Mouse (Mus musculus) forebrain, embryonic 15.5 days (tissue): Measurements from ENCODE around the gene Tacc3. TPM values are rescaled to one million over a fixed set of nuclear protein-coding genes. Genes with fewer than 3 reads are reported as not detected.

Experiments used
- ATAC-seq: fragments of 200-750 bp; cut with Nextera tagmentation; replicated peaks from 2 replicates; pipeline ENCODE4 v1.8.0; 2017; ENCODE audit warnings: mild to moderate bottlenecking, moderate TSS enrichment, moderate library complexity
- H3K27ac ChIP-seq: fragments of 300-500 bp; sonication (generic); replicated peaks from 2 replicates; pipeline ENCODE4 v1.5.1; 2015; ENCODE audit warnings: mild to moderate bottlenecking, inconsistent platforms
- H3K27me3 ChIP-seq: fragments of 300-500 bp; sonication (generic); 2 replicates; pipeline ENCODE4 v1.6.1; 2015; ENCODE audit warnings: inconsistent platforms
- H3K36me3 ChIP-seq: fragments of 300-500 bp; sonication (generic); 2 replicates; pipeline ENCODE4 v1.6.1; 2015; ENCODE audit warnings: mild to moderate bottlenecking, inconsistent platforms
- H3K4me1 ChIP-seq: fragments of 300-500 bp; sonication (generic); 2 replicates; pipeline ENCODE4 v1.6.1; 2015; ENCODE audit warnings: inconsistent platforms
- H3K4me2 ChIP-seq: fragments of 300-500 bp; sonication (generic); replicated peaks from 2 replicates; pipeline ENCODE4 v1.6.1; 2015; ENCODE audit warnings: mild to moderate bottlenecking, inconsistent platforms
- H3K4me3 ChIP-seq: fragments of 300-500 bp; sonication (generic); 2 replicates; pipeline ENCODE4 v1.5.1; 2015; ENCODE audit warnings: mild to moderate bottlenecking, inconsistent platforms
- H3K9ac ChIP-seq: fragments of 300-500 bp; sonication (generic); replicated peaks from 2 replicates; pipeline ENCODE4 v1.6.1; 2015; ENCODE audit warnings: mild to moderate bottlenecking, inconsistent platforms
- H3K9me3 ChIP-seq: fragments of 300-500 bp; sonication (generic); 2 replicates; pipeline ENCODE4 v1.6.1; 2016; ENCODE audit warnings: inconsistent platforms
- WGBS: fragments of 180-500 bp; shearing (Covaris S2); methylation state at CpG from one replicate; pipeline ENCODE4 v1.1.7; 2015; ENCODE audit warnings: mixed read lengths; 5-methylcytosine and 5-hydroxymethylcytosine counted together
- polyA plus RNA-seq: library from polyadenylated mRNA; unstranded; fragments of >200 nt; fragmentation: Nextera tagmentation; extraction: Ambion mirVana; gene quantifications from 2 replicates; pipeline ENCODE4 v1.2.1, GENCODE M21; 2015

Gene Tacc3
- polyA plus RNA-seq: 91.5 and 98.2 TPM in 2 replicates

GRCm38 (mm10) chr5:33657787-33658663 is at the start of gene Tacc3, which contains the start of gene Tmem129:
Gene Tacc3 (plus strand): TSS chr5:33658128.
Gene Tmem129 (minus strand): TSS chr5:33658416.
- H3K4me1 ChIP-seq: peaks cover 43% of the 10 kb centered on the region
- peak within 1 kb of the TSS; percentile 97 for H3K27ac ChIP-seq
- H3K4me2 ChIP-seq: peak within 1 kb of the TSS; percentile 95
- ATAC-seq: peak; percentile 99
- H3K4me3 ChIP-seq: peak within 1 kb of the TSS; percentile 78
- WGBS: 0% methylated on average over 60 of the region's 60 CpGs
- H3K36me3 ChIP-seq: peaks cover 17% of the 10 kb centered on the region
- H3K9ac ChIP-seq: peak within 1 kb of the TSS; percentile 69
- no peaks in the 10 kb centered on the region for H3K9me3 ChIP-seq
- no peaks in the 10 kb centered on the region for H3K27me3 ChIP-seq

GRCm38 (mm10) chr5:33609226-33609625 is 48.7 kb upstream of the Tacc3 start:
- Histone ChIP-seq H3K4me3 (no peak overlapping the region), H3K9me3 (no peaks in the 10 kb centered on the region), H3K9ac (no peak overlapping the region), H3K4me2 (no peak overlapping the region), H3K27me3 (no peaks in the 10 kb centered on the region), H3K36me3 (peaks cover 23% of the 10 kb centered on the region), H3K4me1 (no peaks in the 10 kb centered on the region), H3K27ac (no peak overlapping the region)
- ATAC-seq: no peak
- 90% methylated on average over 1 of the region's 1 CpGs for WGBS

GRCm38 (mm10) chr5:33611795-33612194 is 46.1 kb upstream of the Tacc3 start:
- Histone ChIP-seq H3K4me1 (no peaks in the 10 kb centered on the region), H3K36me3 (peaks cover 25% of the 10 kb centered on the region), H3K9ac (no peak overlapping the region), H3K9me3 (no peaks in the 10 kb centered on the region), H3K4me3 (no peak overlapping the region), H3K27me3 (no peaks in the 10 kb centered on the region), H3K27ac (no peak overlapping the region), H3K4me2 (no peak overlapping the region)
- WGBS: 90% methylated on average over 1 of the region's 1 CpGs
- no peak for ATAC-seq

- no peak for ATAC-seq
- Histone ChIP-seq H3K4me1 (no peaks in the 10 kb centered on the region), H3K27ac (no peak overlapping the region), H3K9me3 (no peaks in the 10 kb centered on the region), H3K4me2 (no peak overlapping the region), H3K9ac (no peak overlapping the region), H3K36me3 (peaks cover 10% of the 10 kb centered on the region; the same call in 1 of the 2 replicates), H3K27me3 (no peaks in the 10 kb centered on the region), H3K4me3 (no peak overlapping the region)
- 86% methylated on average over 6 of the region's 6 CpGs for WGBS
These were observed 43.5 kb upstream of the Tacc3 start for GRCm38 (mm10) chr5:33614391-33614790.

GRCm38 (mm10) chr5:33622671-33623070 is 35.3 kb upstream of the Tacc3 start:
- H3K4me3 ChIP-seq: no peak overlapping the region
- no peak for ATAC-seq
- H3K9me3 ChIP-seq: no peaks in the 10 kb centered on the region
- H3K9ac ChIP-seq: no peak overlapping the region
- 95% methylated on average over 2 of the region's 2 CpGs for WGBS
- H3K27ac ChIP-seq: no peak overlapping the region
- no peaks in the 10 kb centered on the region for H3K27me3 ChIP-seq
- no peaks in the 10 kb centered on the region for H3K4me1 ChIP-seq
- no peak overlapping the region for H3K4me2 ChIP-seq
- H3K36me3 ChIP-seq: no peaks in the 10 kb centered on the region

- no peak overlapping the region for H3K9ac ChIP-seq
- no peaks in the 10 kb centered on the region for H3K36me3 ChIP-seq
- H3K9me3 ChIP-seq: no peaks in the 10 kb centered on the region
- no peak overlapping the region for H3K27ac ChIP-seq
- H3K4me3 ChIP-seq: no peak overlapping the region
- H3K4me2 ChIP-seq: no peak overlapping the region
- 84% methylated on average over 3 of the region's 3 CpGs for WGBS
- H3K4me1 ChIP-seq: peaks cover 11% of the 10 kb centered on the region
- H3K27me3 ChIP-seq: no peaks in the 10 kb centered on the region
- no peak for ATAC-seq
These were observed 34.2 kb upstream of the Tacc3 start for GRCm38 (mm10) chr5:33623766-33624165.

- H3K9ac ChIP-seq: no peak overlapping the region; the same call in 1 of the 2 replicates
- H3K4me3 ChIP-seq: peak overlapping the region; percentile 85
- 40% methylated on average over 4 of the region's 4 CpGs for WGBS
These were observed 30.0 kb upstream of the Tacc3 start for GRCm38 (mm10) chr5:33627968-33628367.

GRCm38 (mm10) chr5:33628820-33629300 is 29.1 kb upstream of the Tacc3 start:
- WGBS: under 1% methylated on average over 24 of the region's 24 CpGs

More at GRCm38 (mm10) chr5:33627968-33628367, 30.0 kb upstream of the Tacc3 start:
- peaks cover 20% of the 10 kb centered on the region for H3K4me1 ChIP-seq
- H3K9me3 ChIP-seq: no peaks in the 10 kb centered on the region
- H3K4me2 ChIP-seq: peak overlapping the region; percentile 78
- no peaks in the 10 kb centered on the region for H3K36me3 ChIP-seq
- H3K27me3 ChIP-seq: no peaks in the 10 kb centered on the region
- H3K27ac ChIP-seq: no peak overlapping the region
- no peak for ATAC-seq

GRCm38 (mm10) chr5:33629301-33629987 is 28.5 kb upstream of the Tacc3 start, which contains the start of the genes Fam53a and Gm9903:
Gene Fam53a (minus strand): TSS chr5:33629635.
Gene Gm9903 (plus strand): TSS chr5:33629925.
- Histone ChIP-seq H3K36me3 (no peaks in the 10 kb centered on the region), H3K4me3 (peak within 1 kb of the TSS; percentile 85), H3K9ac (peak within 1 kb of the TSS; percentile 75), H3K27me3 (no peaks in the 10 kb centered on the region), H3K4me2 (peak within 1 kb of the TSS; percentile 78), H3K4me1 (peaks cover 20% of the 10 kb centered on the region), H3K9me3 (no peaks in the 10 kb centered on the region), H3K27ac (peak within 1 kb of the TSS; percentile 92)
- ATAC-seq: peak; percentile 96
- WGBS: 0% methylated on average over 98 of the region's 99 CpGs

More at GRCm38 (mm10) chr5:33628820-33629300, 29.1 kb upstream of the Tacc3 start:
- Histone ChIP-seq H3K4me1 (peaks cover 20% of the 10 kb centered on the region), H3K9me3 (no peaks in the 10 kb centered on the region), H3K27ac (peak overlapping the region; percentile 92), H3K36me3 (no peaks in the 10 kb centered on the region), H3K27me3 (no peaks in the 10 kb centered on the region), H3K4me3 (peak overlapping the region; percentile 85), H3K9ac (peak overlapping the region; percentile 75), H3K4me2 (peak overlapping the region; percentile 78)
- ATAC-seq: no peak

- peak overlapping the region; percentile 56 for H3K9ac ChIP-seq
- peak; percentile 30 for ATAC-seq
- 4% methylated on average over 9 of the region's 9 CpGs for WGBS
- peak overlapping the region; percentile 57 for H3K4me2 ChIP-seq
- H3K9me3 ChIP-seq: no peaks in the 10 kb centered on the region
- peaks cover 20% of the 10 kb centered on the region for H3K4me1 ChIP-seq
- no peaks in the 10 kb centered on the region for H3K36me3 ChIP-seq
- H3K27ac ChIP-seq: peak overlapping the region; percentile 92
- H3K4me3 ChIP-seq: peak overlapping the region; percentile 85
- no peaks in the 10 kb centered on the region for H3K27me3 ChIP-seq
These were observed 27.9 kb upstream of the Tacc3 start for GRCm38 (mm10) chr5:33630061-33630460.

GRCm38 (mm10) chr5:33630615-33631014 is 27.3 kb upstream of the Tacc3 start:
- H3K27ac ChIP-seq: no peak overlapping the region
- H3K9ac ChIP-seq: peak overlapping the region; percentile 56; the same call in 1 of the 2 replicates
- no peak for ATAC-seq
- peaks cover 20% of the 10 kb centered on the region for H3K4me1 ChIP-seq
- WGBS: 76% methylated on average over 4 of the region's 4 CpGs
- no peaks in the 10 kb centered on the region for H3K9me3 ChIP-seq
- H3K36me3 ChIP-seq: no peaks in the 10 kb centered on the region
- peak overlapping the region; percentile 57 for H3K4me2 ChIP-seq
- peak overlapping the region; percentile 85 for H3K4me3 ChIP-seq
- H3K27me3 ChIP-seq: no peaks in the 10 kb centered on the region

GRCm38 (mm10) chr5:33632526-33632925 is 25.4 kb upstream of the Tacc3 start:
- 85% methylated on average over 1 of the region's 1 CpGs for WGBS
- no peak overlapping the region for H3K9ac ChIP-seq

More at GRCm38 (mm10) chr5:33632526-33632925, 25.4 kb upstream of the Tacc3 start:
- Histone ChIP-seq H3K4me1 (peaks cover 20% of the 10 kb centered on the region), H3K4me2 (no peak overlapping the region), H3K4me3 (no peak overlapping the region), H3K27ac (no peak overlapping the region), H3K27me3 (no peaks in the 10 kb centered on the region), H3K9me3 (no peaks in the 10 kb centered on the region), H3K36me3 (no peaks in the 10 kb centered on the region)
- ATAC-seq: no peak
